Mouse (Mus musculus) spleen, postnatal 14 days (tissue): ENCODE measurements around the gene Lhx3.
A peak's percentile ranks its signal among the peaks of the same experiment; 100 is the strongest.

Experiments used
- DNase-seq, 2 experiments: peaks; one replicate each; pipeline ENCODE4 v3.0.0; 2021 to 2022; ENCODE audit warnings: low spot score in 2 of 2

The Lhx3 gene

GRCm38 (mm10) chr2:26208126-26208789, at the start of gene Lhx3:
Lhx3 (minus strand) TSS chr2:26208289.
- DNase-seq, result peak; percentile 54 to 63

- no peak for DNase-seq
Measured at GRCm38 (mm10) chr2:26257315-26258096, 49.4 kb upstream of the Lhx3 start.

- DNase-seq, result no peak
Measured at GRCm38 (mm10) chr2:26254816-26255215, 46.7 kb upstream of the Lhx3 start.

GRCm38 (mm10) chr2:26252514-26253206, 44.6 kb upstream of the Lhx3 start:
- no peak for DNase-seq

GRCm38 (mm10) chr2:26247531-26247930, 39.4 kb upstream of the Lhx3 start:
- no peak for DNase-seq

- DNase-seq, result no peak
Measured at GRCm38 (mm10) chr2:26240841-26241240, 32.8 kb upstream of the Lhx3 start.

- DNase-seq, result no peak
Measured at GRCm38 (mm10) chr2:26240330-26240729, 32.2 kb upstream of the Lhx3 start.

- peak; percentile 71 to 78 for DNase-seq
Measured at GRCm38 (mm10) chr2:26237290-26237782, 29.2 kb upstream of the Lhx3 start, which contains the start of gene Qsox2. Qsox2 (minus strand) TSS chr2:26237525.

GRCm38 (mm10) chr2:26236681-26237289, 28.7 kb upstream of the Lhx3 start:
- no peak for DNase-seq

GRCm38 (mm10) chr2:26234771-26235170, 26.7 kb upstream of the Lhx3 start:
- DNase-seq, result no peak

- no peak for DNase-seq
Measured at GRCm38 (mm10) chr2:26234253-26234652, 26.2 kb upstream of the Lhx3 start.

- no peak for DNase-seq
Measured at GRCm38 (mm10) chr2:26231366-26231765, 23.3 kb upstream of the Lhx3 start.

GRCm38 (mm10) chr2:26230253-26230652, 22.2 kb upstream of the Lhx3 start:
- DNase-seq, result no peak

GRCm38 (mm10) chr2:26227788-26228187, 19.7 kb upstream of the Lhx3 start:
- DNase-seq, result no peak

GRCm38 (mm10) chr2:26225242-26225641, 17.2 kb upstream of the Lhx3 start:
- DNase-seq, result no peak

GRCm38 (mm10) chr2:26223961-26224360, 15.9 kb upstream of the Lhx3 start:
- DNase-seq, result no peak

- peak in 1 of 2 experiments; percentile 35 for DNase-seq
Measured at GRCm38 (mm10) chr2:26214526-26214925, 6.4 kb upstream of the Lhx3 start.

GRCm38 (mm10) chr2:26209566-26209965, 1.5 kb upstream of the Lhx3 start:
- no peak for DNase-seq

GRCm38 (mm10) chr2:26207559-26207958, 530 bp downstream of the Lhx3 start:
- DNase-seq, result no peak

- DNase-seq, result no peak
Measured at GRCm38 (mm10) chr2:26205761-26206160, 2.3 kb downstream of the Lhx3 start.

- DNase-seq, result no peak
Measured at GRCm38 (mm10) chr2:26205126-26205525, 3.0 kb downstream of the Lhx3 start.
